Mouse (Mus musculus): ENCODE data around the gene Rapgef2.

The Rapgef2 gene

GRCm38 (mm10) chr3:79028153-79028878, 258.0 kb downstream of the Rapgef2 start:
- DNase-seq (ENCODE audit: low read depth, low spot score) = no peak

- peak; percentile 21 for DNase-seq (ENCODE audit: low read depth, low spot score)
These were observed 260.3 kb downstream of the Rapgef2 start for GRCm38 (mm10) chr3:79025983-79026382.

- DNase-seq (ENCODE audit: low read depth, low spot score) = peak; percentile 9
These were observed 262.5 kb downstream of the Rapgef2 start for GRCm38 (mm10) chr3:79023735-79024328.

GRCm38 (mm10) chr3:79022690-79023089, 263.6 kb downstream of the Rapgef2 start:
- DNase-seq (ENCODE audit: low read depth, low spot score) = no peak

GRCm38 (mm10) chr3:79017440-79017839, 268.9 kb downstream of the Rapgef2 start:
- DNase-seq (ENCODE audit: low read depth, low spot score) = no peak

- no peak for DNase-seq (ENCODE audit: low read depth, low spot score)
These were observed 269.5 kb downstream of the Rapgef2 start for GRCm38 (mm10) chr3:79016830-79017229.

GRCm38 (mm10) chr3:79015621-79016474, 270.5 kb downstream of the Rapgef2 start:
- no peak for DNase-seq (ENCODE audit: low read depth, low spot score)

Measured in skeletal muscle tissue, adult 2 months (tissue).